Mouse (Mus musculus) thymus, postnatal 10 days (tissue): ENCODE measurements around the gene Ube4b.
"Not testable (repeated sequence)": the region's sequence is repeated elsewhere in the genome, so short reads cannot be mapped to it uniquely, and the experiment has no call there.

Source experiments
- DNase-seq, 2 experiments: peaks; one replicate each; pipeline ENCODE4 v3.0.0; 2021; ENCODE audit warnings: low spot score in 2 of 2

Gene Ube4b

GRCm38 (mm10) chr4:149431887-149432286, 5.3 kb upstream of the Ube4b start:
- DNase-seq: not testable (repeated sequence)

GRCm38 (mm10) chr4:149429592-149429991, 3.0 kb upstream of the Ube4b start:
- no peak for DNase-seq

DNA sequence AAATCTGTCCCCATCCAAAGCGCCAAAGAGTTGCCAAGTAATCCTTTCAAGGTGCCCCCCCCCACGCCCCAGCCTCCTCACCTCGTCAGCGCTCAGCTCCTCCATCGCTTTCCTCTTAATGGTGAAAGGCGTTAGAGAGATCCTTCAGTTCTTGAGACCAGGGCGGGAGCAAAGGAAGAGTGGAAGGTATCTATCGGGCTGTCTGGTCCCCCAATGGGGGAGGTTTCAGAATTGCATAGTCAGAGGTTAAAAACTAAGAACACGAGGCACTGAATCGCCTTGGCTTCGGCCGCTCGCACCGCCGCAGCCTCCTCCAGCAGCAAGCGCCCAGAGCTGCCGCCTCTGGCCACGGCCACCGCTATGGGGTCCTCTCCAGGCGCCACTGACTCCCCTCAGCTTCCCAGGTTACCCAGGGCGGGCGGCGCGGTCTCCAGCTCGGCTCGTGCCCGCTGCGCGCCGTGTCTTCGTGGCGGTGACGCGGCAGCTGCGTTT, 702 bp downstream of the Ube4b start:
- DNase-seq: peak in 1 of 2 experiments; percentile 23

DNA sequence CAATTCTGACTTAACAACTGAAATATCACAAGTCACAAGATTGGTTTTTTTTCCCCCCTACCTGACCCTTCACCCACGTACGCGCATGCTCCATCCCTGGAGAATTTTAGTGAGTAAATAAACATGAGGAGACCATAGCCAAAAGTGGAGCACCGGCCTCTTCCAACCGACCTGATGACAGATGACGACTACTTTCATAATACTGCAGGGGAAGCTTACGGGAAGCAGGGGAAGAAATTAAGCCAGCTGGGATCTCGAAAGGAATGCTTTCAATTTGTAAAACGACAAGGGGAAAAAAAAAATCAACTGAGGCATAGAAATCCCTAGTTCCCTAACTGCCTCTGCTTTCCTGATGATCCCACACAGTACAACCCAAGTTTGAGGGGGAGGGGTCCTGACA, 1.8 kb downstream of the Ube4b start:
- DNase-seq: no peak

GRCm38 (mm10) chr4:149417854-149418365, 8.6 kb downstream of the Ube4b start:
- no peak for DNase-seq

GRCm38 (mm10) chr4:149416986-149417385, 9.6 kb downstream of the Ube4b start:
- no peak for DNase-seq

DNA sequence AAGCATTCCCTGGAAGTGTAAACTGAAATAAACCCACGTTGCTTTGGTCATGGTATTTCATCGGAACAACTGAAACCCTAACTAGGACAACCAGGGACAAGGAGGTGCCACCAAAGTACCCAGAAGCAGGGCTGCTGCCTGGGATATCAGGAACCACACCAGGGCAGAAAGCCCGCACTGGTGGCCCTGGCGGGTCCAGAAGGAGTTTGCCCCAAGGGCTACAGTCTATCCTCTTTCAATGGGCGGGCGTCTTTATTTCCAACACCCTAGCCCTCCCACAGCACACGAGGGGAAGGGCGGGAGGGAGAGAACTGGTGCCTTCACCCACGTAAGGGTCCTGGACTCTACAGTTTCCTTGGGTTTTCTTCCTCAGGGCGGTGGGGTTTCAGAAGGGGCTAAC, 10.1 kb downstream of the Ube4b start:
- DNase-seq: no peak

- no peak for DNase-seq
Observed at GRCm38 (mm10) chr4:149415651-149416169, 10.8 kb downstream of the Ube4b start.

DNA sequence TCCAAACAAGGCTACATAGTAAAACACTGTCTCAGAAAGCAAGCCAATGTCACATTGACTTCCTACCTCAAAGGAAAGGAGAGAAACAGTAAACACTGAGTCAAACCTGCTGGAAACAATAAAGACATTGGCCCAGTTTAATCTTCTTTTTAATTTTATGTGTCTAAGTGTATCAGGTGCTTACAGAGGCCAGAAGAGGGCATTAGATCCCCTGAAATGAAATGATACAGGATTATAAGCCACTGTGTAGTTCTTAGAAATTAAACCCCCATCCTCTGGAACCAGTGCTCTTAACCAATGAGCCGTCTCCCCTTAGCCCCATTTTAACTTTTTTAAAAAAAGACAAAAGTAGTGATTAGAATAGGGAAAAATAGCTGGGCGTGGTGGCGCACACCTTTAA, 12.3 kb downstream of the Ube4b start:
- no peak for DNase-seq

DNA sequence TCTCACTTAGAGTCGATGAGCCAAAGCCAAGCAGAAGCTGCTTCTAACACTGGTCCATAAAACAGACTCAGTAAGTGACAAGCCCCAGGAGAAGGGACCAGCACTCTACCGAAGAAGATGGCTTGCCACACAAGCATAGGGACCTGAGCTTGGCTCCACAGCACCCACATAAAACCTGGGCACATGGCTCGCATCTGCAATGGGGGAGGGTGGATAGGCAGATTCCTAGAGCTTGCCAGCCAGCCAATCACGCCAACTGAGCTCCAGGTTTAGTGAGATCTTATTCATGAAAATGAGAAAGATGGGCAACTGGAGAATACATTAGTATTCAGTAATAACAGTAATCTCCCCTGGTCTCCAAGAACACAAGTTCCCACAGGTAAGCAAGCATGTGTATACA, 16.8 kb downstream of the Ube4b start:
- no peak for DNase-seq

DNA sequence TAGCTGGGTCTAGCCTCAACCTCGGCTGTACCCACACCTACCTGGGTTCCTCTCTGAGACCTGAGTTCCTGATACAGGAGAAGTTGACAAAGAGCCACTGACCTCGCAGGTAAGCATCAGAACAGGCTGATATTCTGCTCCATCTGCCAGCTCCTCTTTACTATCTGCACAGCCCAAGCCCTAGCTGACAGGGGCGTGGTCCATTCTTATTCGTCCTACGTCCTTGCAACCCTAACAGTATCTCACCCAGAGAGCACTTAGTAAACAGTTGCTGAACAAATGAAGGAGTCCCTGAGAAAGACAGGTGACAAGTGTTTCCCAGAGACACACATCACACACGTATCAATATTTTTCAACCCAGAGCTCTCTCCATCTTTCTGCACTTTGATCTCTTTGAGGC, 18.2 kb downstream of the Ube4b start:
- no peak for DNase-seq

GRCm38 (mm10) chr4:149407461-149407860, 19.1 kb downstream of the Ube4b start:
- no peak for DNase-seq

GRCm38 (mm10) chr4:149405713-149406443, 20.7 kb downstream of the Ube4b start:
- DNase-seq: no peak

DNA sequence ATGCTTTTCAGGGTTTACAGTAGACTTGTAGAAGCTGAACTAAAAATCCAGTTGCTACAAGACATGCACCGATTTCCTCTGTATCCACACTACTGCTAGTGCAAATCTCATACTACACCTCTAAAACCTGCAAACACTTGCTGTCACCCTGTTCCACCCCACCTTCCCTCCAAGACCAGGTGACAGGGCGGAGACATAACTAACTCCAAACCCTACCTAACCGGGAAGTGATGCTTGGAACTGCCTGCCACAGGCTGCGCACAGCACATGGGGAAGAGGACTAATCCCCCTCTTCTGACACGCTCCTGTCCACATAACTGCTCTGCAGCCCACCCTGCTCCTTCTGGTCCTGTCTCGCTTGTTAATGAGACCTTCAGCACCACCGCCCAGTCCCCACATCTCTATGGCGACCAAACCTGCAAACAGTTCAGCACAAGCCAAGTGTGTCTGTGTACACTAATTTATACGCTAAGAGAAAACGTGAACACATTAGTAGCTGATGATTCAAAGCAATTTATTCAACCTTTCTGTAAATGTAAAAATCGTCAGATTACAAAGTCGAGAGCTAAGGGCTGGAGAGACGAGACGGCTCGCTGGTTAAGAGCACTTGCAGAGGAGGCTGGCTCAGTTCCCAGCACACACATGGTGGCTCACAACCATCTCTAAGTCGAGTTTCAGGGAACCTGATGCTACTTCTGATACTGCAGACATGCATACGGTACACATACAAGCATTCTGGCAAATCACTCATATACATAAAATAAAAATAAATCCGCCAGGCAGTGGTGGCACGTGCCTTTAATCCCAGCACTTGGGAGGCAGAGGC, 21.7 kb downstream of the Ube4b start:
- no peak for DNase-seq

- DNase-seq: no peak
Observed at GRCm38 (mm10) chr4:149403037-149403436, 23.5 kb downstream of the Ube4b start.

GRCm38 (mm10) chr4:149401591-149401982, 25.0 kb downstream of the Ube4b start:
- DNase-seq: no peak

- DNase-seq: peak; percentile 33 to 35
Observed at GRCm38 (mm10) chr4:149400878-149401590, 25.5 kb downstream of the Ube4b start.

- no peak for DNase-seq
Observed at GRCm38 (mm10) chr4:149399331-149399910, 27.1 kb downstream of the Ube4b start.

- no peak for DNase-seq
Observed at GRCm38 (mm10) chr4:149398181-149398735, 28.3 kb downstream of the Ube4b start.

DNA sequence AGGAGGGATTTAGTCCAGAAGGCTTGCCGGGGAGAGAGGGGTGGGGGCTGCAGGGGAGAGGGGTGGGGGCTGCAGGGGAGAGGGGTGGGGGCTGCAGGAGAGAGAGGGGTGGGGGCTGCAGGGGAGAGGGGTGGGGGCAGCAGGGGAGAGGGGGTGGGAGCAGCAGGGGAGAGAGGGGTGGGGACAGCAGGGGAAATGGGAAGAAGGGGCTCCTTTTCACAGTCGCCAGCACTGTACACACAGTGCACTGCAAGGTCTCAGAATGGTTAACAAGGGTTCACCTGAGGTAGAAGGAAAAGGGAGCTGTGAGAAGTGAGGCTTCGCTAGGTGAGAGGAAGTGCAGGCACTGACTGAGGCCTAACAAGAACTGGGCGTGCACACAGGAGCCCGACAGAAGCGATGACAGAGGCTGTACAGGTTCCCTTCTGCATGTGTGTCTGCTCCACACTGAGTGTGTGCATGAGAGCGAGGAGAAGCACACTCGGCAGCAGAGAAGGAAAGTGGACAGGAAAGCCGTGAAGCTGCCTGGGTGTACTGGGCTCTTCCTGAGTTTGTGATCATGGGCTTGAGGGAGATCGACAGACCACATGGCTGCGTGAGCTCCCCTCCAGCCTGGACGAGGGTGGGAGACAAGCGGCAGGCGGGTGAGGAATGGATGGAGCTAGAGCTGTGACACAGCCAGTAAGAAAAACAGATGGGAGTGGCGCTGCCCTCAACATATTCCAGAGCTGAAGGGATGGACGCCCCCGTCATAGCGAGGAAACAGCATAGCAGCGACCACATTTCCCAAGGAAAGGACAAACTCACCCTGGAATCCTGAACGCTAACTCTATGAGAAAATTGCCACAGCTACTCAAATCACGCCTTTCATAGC, 29.9 kb downstream of the Ube4b start:
- DNase-seq: no peak
